Mouse (Mus musculus) testis, postnatal 14 days (tissue): ENCODE data around the gene Megf8.
A peak's percentile ranks its signal among the peaks of the same experiment; 100 is the strongest.

ENCODE experiments used
- DNase-seq: peaks from one replicate; pipeline ENCODE4 v3.0.0; 2021; ENCODE audit warnings: low spot score

Megf8 gene

DNA sequence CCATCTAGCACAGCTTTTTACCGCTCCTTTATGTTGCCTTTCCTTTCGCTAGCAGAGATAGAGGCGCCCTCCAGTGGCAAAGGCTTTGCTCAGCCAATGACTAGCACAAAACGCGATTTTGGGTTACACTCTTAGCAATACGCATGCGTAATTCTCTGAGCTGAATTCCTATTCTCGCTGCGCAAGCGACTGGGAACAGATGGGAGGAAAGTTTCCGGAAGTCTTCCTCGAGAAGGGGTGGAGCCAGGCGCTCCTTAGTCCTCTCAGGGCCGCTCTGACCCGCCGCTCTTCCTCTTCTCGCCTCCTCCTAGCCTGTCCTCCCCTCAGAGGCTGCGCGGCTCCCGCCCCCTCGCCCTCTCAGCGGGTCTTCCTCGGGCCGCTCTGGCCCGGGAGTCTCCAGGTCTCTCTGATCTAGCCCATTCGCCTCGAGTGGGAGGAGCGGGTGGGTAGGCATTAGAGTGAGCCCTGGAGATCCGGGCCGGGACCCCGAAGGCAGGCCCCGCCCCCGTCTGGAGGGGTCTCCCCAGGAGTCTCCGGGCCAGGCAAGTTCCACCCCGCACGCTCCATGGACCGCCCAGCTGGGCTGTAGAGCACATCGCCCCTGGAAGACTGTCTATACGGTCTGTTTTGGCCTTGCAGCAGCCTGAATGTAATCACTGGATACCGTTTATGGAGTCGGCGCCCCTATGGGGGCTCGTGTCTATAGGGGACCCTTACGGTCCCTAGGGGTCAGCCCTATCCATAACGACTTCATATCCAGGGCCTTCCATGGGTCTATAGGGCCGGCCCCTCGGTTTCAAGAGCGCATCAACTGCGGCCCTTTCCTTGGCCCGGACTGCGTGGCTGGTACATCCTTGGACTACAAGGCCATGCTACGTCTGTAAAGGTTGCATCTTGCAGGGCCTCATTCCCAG lies at the start of gene Megf8:
Megf8 (plus strand) TSS at position 633 of the 914 bp plus-strand sequence.
- DNase-seq, result peak; percentile 95

DNA sequence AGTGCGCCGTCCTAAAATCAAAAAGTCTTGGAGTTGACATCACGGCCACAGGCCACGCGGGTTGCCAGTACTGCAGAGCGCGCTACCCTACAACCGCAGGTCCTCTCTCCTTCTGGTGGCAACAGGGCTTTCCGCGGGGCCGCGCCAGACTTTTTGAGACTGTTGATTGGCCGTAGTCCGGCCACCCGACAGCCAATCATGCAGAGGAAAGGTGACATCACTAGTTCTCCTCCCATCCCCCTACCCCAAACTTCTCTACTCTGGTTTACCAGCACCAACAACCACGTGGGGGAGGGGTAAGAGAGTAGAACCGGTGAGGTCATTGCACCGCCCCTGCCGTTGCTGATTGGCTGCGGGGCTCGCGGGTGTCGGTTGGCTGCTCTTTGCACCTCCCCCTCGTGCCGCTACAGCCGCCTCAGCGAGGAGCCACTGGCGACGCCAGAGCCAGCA lies 49.6 kb upstream of the Megf8 start, which contains the start of gene Cic:
Cic (plus strand) TSS at position 404 of the 450 bp plus-strand sequence.
- DNase-seq, result peak; percentile 98

DNA sequence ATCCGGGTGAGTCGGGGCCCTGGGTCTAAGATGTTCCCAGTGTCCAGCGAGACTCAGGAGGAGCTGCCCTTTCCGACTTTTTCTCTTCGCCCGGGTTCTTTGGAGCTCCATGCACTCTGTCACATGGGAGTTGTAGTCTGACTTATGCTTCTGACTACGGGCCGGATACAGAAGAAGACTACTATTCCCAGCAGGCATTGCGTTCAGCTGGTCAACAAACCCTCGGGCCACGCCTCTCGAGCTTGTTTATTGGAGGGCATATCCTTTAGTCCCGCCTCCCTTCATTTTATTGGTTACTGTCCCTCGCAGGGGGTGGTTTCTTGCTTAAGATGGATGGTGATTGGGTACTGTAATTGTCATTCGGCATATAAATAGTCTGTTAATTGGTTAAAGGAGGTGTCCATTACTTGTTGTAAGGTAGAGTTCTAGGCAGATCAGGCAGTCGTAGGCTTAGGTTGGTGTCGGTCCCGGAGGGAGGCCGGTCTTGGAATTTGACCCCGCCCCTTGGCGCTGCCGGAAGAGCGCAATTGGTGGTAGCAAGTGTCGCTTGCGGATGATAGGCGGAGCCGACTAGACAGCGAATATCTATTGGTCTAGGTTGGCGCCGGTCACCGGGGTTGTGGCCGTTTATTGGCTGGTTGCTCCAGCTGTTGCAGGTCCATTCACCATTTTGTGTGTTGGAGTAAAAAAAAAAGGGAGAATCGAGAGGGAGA lies 49.1 kb upstream of the Megf8 start:
- DNase-seq, result peak; percentile 100

DNA sequence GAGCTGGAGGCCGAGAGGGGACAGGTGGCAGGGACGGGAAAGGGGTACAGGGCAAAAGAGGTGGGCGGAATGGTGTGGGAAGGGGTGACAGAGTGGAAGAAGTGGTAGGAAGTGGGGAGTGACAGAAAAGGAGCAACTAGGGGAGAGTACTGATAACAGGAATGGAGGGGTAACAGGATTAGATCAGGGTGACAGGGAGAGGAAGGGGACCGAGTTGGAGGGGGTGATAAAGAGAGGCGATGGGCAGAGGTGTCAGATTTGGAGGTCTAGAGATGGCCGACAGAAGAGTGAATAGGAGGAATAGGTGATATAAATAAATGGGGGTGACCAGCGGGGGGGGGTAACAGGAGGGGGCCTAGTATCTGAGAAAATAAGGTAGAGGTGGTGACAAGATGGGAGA lies 48.4 kb upstream of the Megf8 start:
- DNase-seq, result no peak

DNA sequence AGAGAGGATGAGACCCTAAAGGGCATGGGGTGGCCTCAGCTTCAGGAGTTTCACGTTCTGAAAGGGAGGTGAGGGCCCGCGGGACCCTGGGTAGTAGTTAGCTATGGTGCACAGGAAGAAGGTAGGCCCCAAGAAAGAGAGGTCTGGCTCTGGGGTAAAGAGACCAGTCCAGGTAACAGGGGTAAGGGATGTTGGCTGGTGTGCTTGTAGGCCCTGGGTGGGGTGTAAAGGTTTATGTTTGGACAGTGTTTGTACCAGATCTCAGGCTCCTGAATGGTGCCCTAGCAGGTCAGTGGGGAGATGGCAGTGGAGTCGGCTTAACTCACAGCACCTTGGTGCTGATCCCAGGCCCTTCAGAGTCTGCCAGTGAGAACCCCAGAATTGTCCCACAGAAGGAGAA lies 47.9 kb upstream of the Megf8 start:
- DNase-seq, result peak; percentile 24

DNA sequence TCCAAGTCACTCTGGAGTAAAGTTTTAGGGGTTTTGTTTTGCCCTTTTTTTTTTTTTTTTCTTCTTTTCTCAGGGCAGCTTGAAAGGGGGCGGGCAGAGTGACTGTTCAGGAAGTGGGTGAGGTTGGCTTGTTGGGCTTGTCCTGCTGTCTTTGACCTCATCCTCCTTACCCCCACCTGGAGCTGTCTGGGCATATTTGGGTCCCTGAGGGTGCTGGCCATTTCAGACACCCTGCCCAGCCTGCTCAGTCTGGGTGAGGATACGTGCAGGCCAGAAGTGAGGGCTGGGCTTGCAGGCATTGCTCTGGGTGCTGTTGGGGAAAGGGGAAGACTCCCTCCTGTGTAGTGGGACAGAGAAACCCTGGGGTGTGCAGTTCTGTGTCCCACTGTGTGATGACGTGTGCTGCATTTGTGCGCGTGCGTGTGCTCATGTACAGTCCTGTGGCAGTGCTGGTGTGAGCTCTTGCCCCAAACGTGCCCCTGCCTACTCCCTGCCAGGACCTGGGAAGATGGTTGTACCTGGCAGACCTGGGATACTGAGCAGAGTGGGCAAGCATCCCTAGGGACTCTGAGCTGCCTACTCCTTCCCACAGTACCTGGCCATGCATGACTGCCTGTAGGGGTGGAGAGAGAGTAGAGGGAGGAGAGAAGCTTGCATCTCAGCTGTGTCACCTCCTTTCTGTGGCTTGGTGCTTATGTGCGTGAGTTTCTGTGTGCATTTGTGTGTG lies 47.3 kb upstream of the Megf8 start:
- DNase-seq, result peak; percentile 29

DNA sequence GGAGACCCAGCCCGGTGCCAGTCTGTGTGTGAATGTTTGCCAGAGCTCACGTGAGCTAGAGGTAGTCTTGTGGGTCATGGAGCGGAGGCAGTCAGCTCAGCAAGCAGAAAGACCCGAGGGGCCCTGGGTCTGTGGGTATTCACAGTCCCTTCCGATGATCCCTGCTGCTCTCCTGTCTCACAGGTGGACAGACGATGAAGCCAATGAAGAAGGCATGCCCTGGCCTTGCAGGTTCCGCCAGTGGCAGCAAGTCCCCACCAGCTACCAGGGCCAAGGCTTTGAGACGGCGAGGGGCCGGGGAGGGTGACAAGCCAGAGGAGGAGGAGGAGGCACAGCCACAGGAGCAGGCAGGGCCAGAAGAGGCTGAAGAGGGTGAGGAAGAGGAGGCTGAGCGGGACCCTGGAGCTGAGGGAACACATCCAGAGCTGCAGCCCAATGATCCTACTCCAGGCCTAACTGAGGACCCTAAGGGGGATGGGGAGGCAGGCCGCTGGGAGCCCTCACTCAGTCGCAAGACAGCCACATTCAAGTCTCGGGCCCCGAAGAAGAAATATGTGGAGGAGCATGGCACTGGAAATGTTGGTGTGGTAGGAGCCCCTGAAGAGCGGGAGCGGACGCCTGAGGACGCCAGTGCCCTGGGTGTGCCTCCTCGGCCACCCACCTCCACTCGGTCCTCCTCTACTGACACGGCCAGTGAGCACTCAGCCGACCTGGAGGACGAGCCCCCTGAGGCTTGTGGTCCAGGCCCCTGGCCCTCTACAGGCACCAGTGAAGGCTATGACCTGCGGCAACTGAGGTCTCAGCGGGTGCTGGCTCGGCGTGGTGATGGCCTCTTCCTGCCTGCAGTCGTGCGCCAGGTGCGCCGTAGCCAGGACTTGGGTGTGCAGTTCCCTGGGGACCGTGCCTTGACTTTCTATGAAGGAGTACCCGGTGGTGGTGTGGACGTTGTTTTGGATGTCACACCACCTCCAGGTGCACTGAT lies 46.0 kb upstream of the Megf8 start:
- peak; percentile 21 for DNase-seq

DNA sequence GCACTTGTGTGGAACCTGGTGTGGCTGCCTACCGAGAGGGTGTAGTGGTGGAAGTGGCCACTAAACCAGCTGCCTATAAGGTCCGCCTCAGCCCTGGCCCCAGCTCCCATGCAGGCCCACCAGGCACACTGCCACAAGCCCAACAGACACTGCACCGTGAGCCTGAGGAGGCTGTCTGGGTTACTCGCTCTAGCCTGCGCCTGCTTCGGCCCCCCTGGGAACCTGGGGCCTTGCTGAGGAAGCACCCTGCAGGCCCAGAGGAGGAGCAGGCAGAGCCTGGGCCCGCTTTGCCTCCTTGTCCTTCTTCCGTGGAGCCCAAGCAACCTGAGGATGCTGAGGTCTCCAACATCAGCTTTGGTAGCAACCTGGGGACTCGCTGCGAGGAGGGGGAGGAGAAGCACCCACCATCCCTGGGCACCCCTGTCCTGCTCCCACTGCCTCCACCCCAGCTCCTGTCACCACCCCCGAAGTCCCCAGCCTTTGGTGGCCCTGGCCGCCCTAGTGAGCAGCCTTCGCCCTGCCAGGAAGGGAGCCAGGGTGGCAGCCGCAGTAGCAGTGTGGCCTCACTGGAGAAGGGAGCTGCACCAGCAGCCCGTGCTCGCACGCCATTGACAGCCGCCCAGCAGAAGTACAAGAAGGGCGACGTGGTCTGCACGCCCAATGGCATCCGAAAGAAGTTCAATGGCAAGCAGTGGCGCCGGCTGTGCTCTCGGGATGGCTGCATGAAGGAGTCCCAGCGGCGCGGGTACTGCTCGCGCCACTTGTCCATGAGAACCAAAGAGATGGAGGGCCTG lies 45.1 kb upstream of the Megf8 start:
- peak; percentile 22 for DNase-seq

DNA sequence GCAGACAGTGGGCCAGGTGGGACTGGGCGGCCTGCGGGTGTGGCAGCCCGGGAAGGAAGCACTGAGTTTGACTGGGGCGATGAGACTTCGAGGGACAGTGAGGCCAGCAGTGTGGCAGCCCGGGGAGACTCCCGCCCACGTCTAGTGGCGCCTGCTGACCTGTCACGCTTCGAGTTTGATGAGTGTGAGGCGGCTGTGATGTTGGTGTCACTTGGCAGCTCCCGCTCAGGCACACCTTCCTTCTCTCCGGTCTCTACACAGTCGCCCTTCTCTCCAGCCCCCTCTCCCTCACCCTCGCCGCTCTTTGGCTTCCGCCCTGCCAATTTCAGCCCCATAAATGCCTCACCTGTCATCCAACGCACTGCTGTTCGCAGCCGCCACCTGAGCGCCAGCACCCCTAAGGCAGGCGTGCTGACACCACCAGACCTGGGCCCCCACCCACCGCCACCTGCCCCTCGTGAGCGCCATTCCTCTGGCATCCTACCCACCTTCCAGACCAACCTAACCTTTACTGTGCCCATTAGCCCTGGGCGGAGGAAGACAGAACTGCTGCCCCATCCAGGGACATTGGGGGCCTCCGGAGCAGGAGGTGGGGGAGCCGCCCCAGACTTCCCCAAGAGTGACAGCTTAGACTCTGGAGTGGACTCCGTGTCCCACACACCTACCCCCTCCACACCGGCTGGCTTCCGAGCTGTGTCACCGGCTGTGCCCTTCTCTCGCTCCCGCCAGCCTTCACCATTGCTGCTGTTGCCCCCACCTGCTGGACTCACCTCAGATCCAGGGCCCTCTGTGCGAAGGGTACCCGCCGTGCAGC lies 44.3 kb upstream of the Megf8 start:
- peak; percentile 19 for DNase-seq

DNA sequence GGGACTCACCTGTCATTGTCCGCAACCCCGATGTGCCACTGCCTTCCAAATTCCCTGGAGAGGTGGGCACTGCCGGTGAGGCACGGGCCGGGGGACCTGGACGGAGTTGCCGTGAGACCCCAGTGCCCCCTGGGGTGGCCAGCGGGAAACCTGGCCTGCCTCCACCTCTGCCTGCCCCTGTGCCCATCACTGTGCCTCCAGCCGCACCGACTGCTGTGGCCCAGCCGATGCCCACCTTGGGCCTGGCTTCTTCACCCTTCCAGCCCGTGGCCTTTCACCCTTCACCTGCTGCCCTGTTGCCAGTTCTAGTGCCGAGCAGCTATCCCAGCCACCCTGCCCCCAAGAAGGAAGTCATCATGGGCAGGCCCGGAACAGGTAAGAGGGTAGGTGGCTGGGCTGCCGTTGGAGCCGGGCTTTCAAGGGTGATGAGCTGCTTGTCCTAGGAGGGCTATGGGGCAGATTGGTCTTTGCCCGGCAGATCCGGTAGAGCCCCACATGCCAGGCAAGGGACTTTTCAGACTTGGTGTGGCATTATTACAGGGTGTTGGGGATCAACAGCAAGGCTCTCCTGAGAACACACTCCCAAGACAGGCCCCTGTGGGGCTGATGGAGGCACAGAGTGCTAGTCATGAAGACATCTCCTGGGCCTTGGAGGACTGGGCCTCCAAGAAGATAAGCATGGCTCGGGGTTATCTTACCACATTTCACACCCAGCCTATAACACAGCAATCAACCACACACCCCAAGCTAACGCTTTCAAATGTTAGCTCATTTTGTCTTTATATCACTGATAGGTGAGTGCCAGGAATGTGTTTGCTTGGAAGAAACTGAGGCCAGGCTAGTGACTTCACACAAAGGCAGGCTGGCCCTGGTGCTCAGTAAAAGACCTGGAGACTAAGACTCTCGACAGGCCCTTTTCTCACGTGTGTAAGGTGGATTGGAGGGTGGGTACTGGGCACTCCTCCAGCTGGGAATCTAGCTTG lies 43.4 kb upstream of the Megf8 start:
- no peak for DNase-seq

DNA sequence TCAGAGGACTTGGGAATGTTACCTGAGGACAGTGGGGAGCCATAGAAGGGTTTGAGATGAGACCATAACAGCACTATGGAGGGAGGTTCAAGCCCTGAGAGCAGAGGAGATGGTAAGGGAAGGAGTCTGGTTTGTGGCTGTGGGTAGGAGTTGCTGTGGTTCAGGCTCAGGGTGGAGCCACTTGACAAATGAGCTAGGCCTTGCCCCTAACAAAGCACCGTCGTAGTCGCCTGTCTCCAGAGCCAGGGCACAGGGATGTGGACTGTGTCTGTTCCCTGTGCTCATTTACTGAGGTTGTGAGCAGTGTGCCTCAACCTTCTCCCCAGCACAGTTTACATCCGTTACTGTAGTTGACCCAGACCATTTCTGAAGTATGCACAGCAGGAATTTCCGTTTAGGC lies 42.4 kb upstream of the Megf8 start:
- no peak for DNase-seq

DNA sequence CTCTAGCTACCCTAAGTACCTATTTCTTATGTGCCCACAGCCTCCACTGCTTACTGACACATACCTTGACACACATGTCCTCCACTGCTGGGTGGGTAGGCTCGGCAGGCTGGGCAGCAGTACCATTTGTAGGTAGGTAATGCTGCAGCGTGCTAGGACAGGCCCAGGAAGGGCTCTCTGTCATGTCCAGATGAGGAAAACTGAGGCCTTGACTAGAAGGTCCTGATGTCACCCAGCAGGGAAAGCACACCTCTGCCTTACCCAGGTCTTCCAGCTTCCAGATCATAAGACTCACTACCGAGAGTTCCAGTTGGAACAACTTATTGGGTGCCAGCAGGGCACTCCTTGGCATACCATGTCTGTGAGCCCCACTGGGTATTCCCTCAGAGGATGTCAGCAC lies 42.0 kb upstream of the Megf8 start:
- DNase-seq, result no peak

DNA sequence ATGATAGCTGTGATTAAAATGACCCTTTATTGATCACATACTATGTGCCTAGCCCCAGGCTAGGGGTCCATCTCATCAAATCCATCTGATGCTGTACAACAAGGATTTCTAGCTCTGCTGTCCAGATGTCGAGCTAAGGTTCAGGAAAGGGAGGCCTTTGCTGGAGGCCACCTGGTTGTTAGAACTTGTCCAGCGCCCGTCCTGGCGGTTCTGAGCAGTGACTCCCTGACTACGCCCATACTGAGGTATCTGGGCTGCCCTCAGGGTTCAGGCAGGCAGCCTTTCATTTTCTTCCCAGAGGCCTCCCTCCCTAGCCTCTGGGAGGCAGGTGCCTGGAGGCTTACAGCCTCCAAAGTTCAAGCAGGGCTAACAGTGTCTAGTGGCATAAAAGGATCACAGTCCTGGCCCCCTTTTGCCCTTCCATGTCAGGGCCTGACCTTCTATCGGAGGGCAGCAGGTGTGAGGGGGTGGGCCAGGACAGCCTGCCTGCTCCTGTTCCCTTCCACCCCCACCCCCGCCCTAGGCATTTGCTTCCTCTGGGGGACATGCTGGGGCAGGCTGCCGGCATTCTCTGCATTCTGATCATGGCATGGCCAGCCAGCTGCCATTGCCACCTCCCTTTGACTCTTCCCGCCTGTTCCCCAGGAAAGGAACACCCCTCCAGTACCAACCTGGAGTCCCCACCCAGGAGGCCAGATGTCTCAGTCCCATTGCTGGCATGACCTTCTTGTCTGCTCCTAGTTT lies 41.2 kb upstream of the Megf8 start:
- no peak for DNase-seq

DNA sequence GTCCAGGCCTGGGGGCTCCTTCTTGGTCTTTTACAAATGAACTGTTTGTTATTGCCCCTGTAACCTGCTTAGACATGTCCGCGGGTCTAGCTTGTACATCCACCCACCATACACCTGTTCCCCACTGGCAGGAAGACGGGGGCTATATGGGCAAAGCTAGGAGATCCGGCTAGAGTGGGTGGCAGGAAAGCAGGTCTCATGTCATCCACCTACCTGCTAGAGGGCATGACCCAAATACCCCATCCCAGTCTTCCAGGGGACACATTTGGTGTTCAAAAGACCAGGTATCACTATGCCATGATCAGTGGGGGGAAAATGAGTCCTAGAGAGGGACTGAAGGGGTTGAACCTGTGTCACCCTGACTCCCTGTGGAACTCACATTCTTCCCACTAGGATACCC lies 39.6 kb upstream of the Megf8 start:
- DNase-seq, result no peak

DNA sequence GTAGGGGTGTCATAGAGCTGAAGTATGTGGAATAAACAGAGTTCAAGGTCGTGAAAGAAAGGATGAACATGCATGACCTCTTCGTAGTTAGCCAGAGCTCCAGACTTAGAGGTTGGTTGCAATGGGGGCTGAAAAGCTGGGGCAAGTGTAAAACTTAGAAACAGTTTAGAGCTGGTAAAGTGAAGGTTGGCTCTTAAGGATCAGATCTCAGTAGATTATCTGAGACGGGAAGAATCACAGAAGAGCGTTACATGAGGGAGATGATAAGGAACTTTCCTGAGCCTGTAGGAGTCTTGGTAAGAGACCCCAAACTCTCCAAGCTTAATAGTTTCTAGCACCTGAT lies 39.0 kb upstream of the Megf8 start:
- DNase-seq, result no peak

DNA sequence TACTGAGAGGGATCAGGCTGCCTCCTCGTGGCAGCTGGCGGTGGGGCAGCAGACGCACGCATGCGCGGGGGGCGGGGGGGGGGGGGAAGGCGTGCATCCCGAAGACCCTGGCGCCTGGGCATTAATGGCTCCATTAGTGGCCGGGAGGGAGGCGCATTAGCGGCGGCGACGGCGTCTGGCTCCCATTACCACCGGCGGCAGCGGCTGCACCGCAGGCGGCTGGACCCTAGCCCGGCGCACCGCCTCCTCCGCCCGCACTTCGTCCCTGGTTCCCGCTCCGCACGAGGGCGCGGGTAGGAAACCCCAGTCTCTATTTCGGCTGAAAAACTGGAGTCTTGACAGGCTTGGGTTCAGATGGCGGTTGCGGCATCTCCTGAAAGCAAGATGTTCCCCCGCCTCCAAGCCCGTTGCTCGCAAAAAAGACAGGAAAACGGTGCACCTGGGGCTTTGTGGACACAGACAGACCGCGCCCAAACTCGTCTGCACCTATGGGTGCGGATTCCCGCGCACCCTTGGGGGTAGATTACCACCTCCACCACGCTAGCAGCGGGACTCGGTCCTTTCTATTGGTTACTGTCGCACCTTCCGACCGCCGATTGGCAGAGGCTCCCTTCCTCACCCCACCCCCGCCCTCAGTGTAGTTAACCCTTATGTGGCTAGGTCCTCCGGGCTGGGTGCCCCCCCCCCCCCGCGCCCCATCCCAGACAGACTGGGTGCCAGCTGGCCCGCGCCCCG lies 38.5 kb upstream of the Megf8 start:
- peak; percentile 92 for DNase-seq
